Mouse (Mus musculus): ENCODE data around the gene Gstp3. TPM values are rescaled to one million over a fixed set of nuclear protein-coding genes. Genes with fewer than 3 reads are reported as not detected.

Gstp3 gene
- polyA plus RNA-seq, 1 experiment from 2014 or later, result 0.80 TPM

Other genes starting within 250 kb of the Gstp3 start
- 24.1 and 30.6 TPM in 2 replicates for gene Chka, start 207.8 kb downstream of the Gstp3 start, polyA plus RNA-seq (2015; fragmentation: Nextera tagmentation; extraction: Ambion mirVana)
- gene Tcirg1, start 152.4 kb downstream of the Gstp3 start, polyA plus RNA-seq (2015; fragmentation: Nextera tagmentation; extraction: Ambion mirVana), result 31.0 and 32.3 TPM in 2 replicates
- 466 and 487 TPM in 2 replicates for gene Ndufs8, start 146.8 kb downstream of the Gstp3 start, polyA plus RNA-seq (2015; fragmentation: Nextera tagmentation; extraction: Ambion mirVana)
- 2.6 and 3.7 TPM in 2 replicates for gene Aldh3b1, start 129.8 kb downstream of the Gstp3 start, polyA plus RNA-seq (2015; fragmentation: Nextera tagmentation; extraction: Ambion mirVana)
- 19.8 TPM in 2 replicates for gene Unc93b1, start 124.4 kb downstream of the Gstp3 start, polyA plus RNA-seq (2015; fragmentation: Nextera tagmentation; extraction: Ambion mirVana)
- gene Aldh3b3, start 100.9 kb downstream of the Gstp3 start, polyA plus RNA-seq (2015; fragmentation: Nextera tagmentation; extraction: Ambion mirVana), result not detected in 2 replicates
- 0.21 and 0.47 TPM in 2 replicates for gene Aldh3b2, start 87.2 kb downstream of the Gstp3 start, polyA plus RNA-seq (2015; fragmentation: Nextera tagmentation; extraction: Ambion mirVana)
- 13.0 and 13.3 TPM in 2 replicates for gene Acy3, start 73.0 kb downstream of the Gstp3 start, polyA plus RNA-seq (2015; fragmentation: Nextera tagmentation; extraction: Ambion mirVana)
- gene Tbx10, start 66.8 kb downstream of the Gstp3 start, polyA plus RNA-seq (2015; fragmentation: Nextera tagmentation; extraction: Ambion mirVana), result not detected in 2 replicates
- gene Nudt8, start 59.0 kb downstream of the Gstp3 start, polyA plus RNA-seq (2015; fragmentation: Nextera tagmentation; extraction: Ambion mirVana), result 67.8 and 75.1 TPM in 2 replicates
- gene Gm49405, start 58.9 kb downstream of the Gstp3 start, polyA plus RNA-seq (2015; fragmentation: Nextera tagmentation; extraction: Ambion mirVana), result 6.2 TPM in 2 replicates
- gene Doc2g, start 56.3 kb downstream of the Gstp3 start, polyA plus RNA-seq (2015; fragmentation: Nextera tagmentation; extraction: Ambion mirVana), result 84.9 and 90.6 TPM in 2 replicates
- gene Ndufv1, start 46.8 kb downstream of the Gstp3 start, polyA plus RNA-seq (2015; fragmentation: Nextera tagmentation; extraction: Ambion mirVana), result 618 and 661 TPM in 2 replicates
- 378 and 420 TPM in 2 replicates for gene Gstp1, start 21.6 kb downstream of the Gstp3 start, polyA plus RNA-seq (2015; fragmentation: Nextera tagmentation; extraction: Ambion mirVana)
- 8.0 and 18.4 TPM in 2 replicates for gene Gstp2, start 13.5 kb downstream of the Gstp3 start, polyA plus RNA-seq (2015; fragmentation: Nextera tagmentation; extraction: Ambion mirVana)
- gene Cabp2, start 22.0 kb upstream of the Gstp3 start, polyA plus RNA-seq (2015; fragmentation: Nextera tagmentation; extraction: Ambion mirVana), result not detected in 2 replicates
- 86.0 and 86.2 TPM in 2 replicates for gene Cdk2ap2, start 37.6 kb upstream of the Gstp3 start, polyA plus RNA-seq (2015; fragmentation: Nextera tagmentation; extraction: Ambion mirVana)
- 27.7 and 29.4 TPM in 2 replicates for gene Pitpnm1, start 40.4 kb upstream of the Gstp3 start, polyA plus RNA-seq (2015; fragmentation: Nextera tagmentation; extraction: Ambion mirVana)
- gene Aip, start 66.3 kb upstream of the Gstp3 start, polyA plus RNA-seq (2015; fragmentation: Nextera tagmentation; extraction: Ambion mirVana), result 87.5 and 88.6 TPM in 2 replicates
- not detected in 2 replicates for gene Gpr152, start 80.2 kb upstream of the Gstp3 start, polyA plus RNA-seq (2015; fragmentation: Nextera tagmentation; extraction: Ambion mirVana)
- 0.11 TPM in 1 of 2 replicates, not detected in the other for gene Cabp4, start 84.5 kb upstream of the Gstp3 start, polyA plus RNA-seq (2015; fragmentation: Nextera tagmentation; extraction: Ambion mirVana)
- 133 and 134 TPM in 2 replicates for gene Coro1b, start 89.0 kb upstream of the Gstp3 start, polyA plus RNA-seq (2015; fragmentation: Nextera tagmentation; extraction: Ambion mirVana)
- gene Ptprcap, start 94.0 kb upstream of the Gstp3 start, polyA plus RNA-seq (2015; fragmentation: Nextera tagmentation; extraction: Ambion mirVana), result 25.3 and 71.1 TPM in 2 replicates
- 47.4 and 48.7 TPM in 2 replicates for gene Rps6kb2, start 103.8 kb upstream of the Gstp3 start, polyA plus RNA-seq (2015; fragmentation: Nextera tagmentation; extraction: Ambion mirVana)
- 15.9 and 17.5 TPM in 2 replicates for gene Carns1, start 115.9 kb upstream of the Gstp3 start, polyA plus RNA-seq (2015; fragmentation: Nextera tagmentation; extraction: Ambion mirVana)
- gene Tbc1d10c, start 131.7 kb upstream of the Gstp3 start, polyA plus RNA-seq (2015; fragmentation: Nextera tagmentation; extraction: Ambion mirVana), result 10.8 and 26.5 TPM in 2 replicates
- gene Ppp1ca, start 132.5 kb upstream of the Gstp3 start, polyA plus RNA-seq (2015; fragmentation: Nextera tagmentation; extraction: Ambion mirVana), result 813 and 866 TPM in 2 replicates
- gene Rad9a, start 142.1 kb upstream of the Gstp3 start, polyA plus RNA-seq (2015; fragmentation: Nextera tagmentation; extraction: Ambion mirVana), result 19.9 and 21.1 TPM in 2 replicates
- 1.5 and 1.7 TPM in 2 replicates for gene Clcf1, start 154.7 kb upstream of the Gstp3 start, polyA plus RNA-seq (2015; fragmentation: Nextera tagmentation; extraction: Ambion mirVana)
- not detected in 2 replicates for gene AC109138.7, start 154.8 kb upstream of the Gstp3 start, polyA plus RNA-seq (2015; fragmentation: Nextera tagmentation; extraction: Ambion mirVana)
- 22.6 and 24.9 TPM in 2 replicates for gene Pold4, start 172.3 kb upstream of the Gstp3 start, polyA plus RNA-seq (2015; fragmentation: Nextera tagmentation; extraction: Ambion mirVana)
- 8.3 and 11.6 TPM in 2 replicates for gene Ssh3, start 209.6 kb upstream of the Gstp3 start, polyA plus RNA-seq (2015; fragmentation: Nextera tagmentation; extraction: Ambion mirVana)
- 1.4 and 2.4 TPM in 2 replicates for gene Ankrd13d, start 223.6 kb upstream of the Gstp3 start, polyA plus RNA-seq (2015; fragmentation: Nextera tagmentation; extraction: Ambion mirVana)
- 11.8 and 15.5 TPM in 2 replicates for gene Grk2, start 246.7 kb upstream of the Gstp3 start, polyA plus RNA-seq (2015; fragmentation: Nextera tagmentation; extraction: Ambion mirVana)